Mouse (Mus musculus): ENCODE results near the gene Gde1. TPM values are rescaled to one million over a fixed set of nuclear protein-coding genes. Genes with fewer than 3 reads are reported as not detected.

Gene Gde1
- total RNA-seq, 1 experiment: 57.6 TPM

DNA sequence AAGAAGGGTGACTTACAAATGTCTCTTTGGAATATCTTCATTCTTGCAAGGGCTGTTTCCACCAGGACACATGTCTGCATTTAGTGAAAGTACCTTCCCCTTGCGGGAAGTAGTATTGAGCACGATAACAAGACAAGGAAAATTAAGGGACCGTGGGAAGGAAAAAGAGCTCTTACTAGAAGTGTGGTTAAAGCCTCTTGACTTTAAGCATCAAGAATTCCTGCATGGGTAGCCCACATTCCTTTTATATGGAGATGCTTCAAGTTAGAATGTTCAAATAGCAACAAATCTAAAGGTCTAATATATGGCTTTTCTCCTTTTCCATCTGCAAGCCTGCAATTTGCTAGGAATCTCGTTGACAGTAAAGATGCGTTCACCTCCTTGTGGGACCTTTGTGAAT lies 910 bp upstream of the Gde1 start:
- DNase-seq (ENCODE audit: low read depth, low spot score): no peak
- in situ Hi-C loops (cut with MboI; ENCODE audit: low sequenced_read_pairs in 2 of 2, unreplicated experiment in 2 of 2): no loop called here
- Histone ChIP-seq H3K27ac (ENCODE audit: insufficient read depth, low read depth, low read length, poor library complexity, severe bottlenecking) (no peak overlapping the region), H3K36me3 (ENCODE audit: control insufficient read depth, insufficient read depth, low read length, poor library complexity, severe bottlenecking) (no peaks in the 10 kb centered on the region), H3K4me1 (ENCODE audit: control insufficient read depth in 2 of 2, insufficient read depth in 2 of 2, low read length in 2 of 2, poor library complexity in 1 of 2) (peaks cover 0 to 6% of the 10 kb centered on the region in 2 experiments; a peak in 3 of 4 replicates), H3K9ac (ENCODE audit: insufficient read depth, low read depth, low read length, poor library complexity, severe bottlenecking) (no peak overlapping the region), H3K4me3 (ENCODE audit: insufficient read depth in 1 of 2, low read depth in 1 of 2, low read length in 2 of 2, poor library complexity in 1 of 2, severe bottlenecking in 1 of 2) (no peak overlapping the region), H3K9me3 (ENCODE audit: control insufficient read depth, insufficient read depth, low read depth, low read length) (no peaks in the 10 kb centered on the region)
- TF ChIP-seq HCFC1 (IDR thresholded peaks at IDR 0.05; ENCODE audit: borderline replicate concordance, insufficient read depth, low read length) (no peak), MAFK (IDR thresholded peaks at IDR 0.05; ENCODE audit: insufficient read depth, low read depth, low read length) (no peak), ZNF384 (IDR thresholded peaks at IDR 0.05; ENCODE audit: low read depth, low read length) (no peak), CHD2 (IDR thresholded peaks at IDR 0.05; ENCODE audit: low read depth, low read length) (no peak), ZC3H11A (IDR thresholded peaks at IDR 0.05; ENCODE audit: borderline replicate concordance, low read depth, low read length) (no peak)

DNA sequence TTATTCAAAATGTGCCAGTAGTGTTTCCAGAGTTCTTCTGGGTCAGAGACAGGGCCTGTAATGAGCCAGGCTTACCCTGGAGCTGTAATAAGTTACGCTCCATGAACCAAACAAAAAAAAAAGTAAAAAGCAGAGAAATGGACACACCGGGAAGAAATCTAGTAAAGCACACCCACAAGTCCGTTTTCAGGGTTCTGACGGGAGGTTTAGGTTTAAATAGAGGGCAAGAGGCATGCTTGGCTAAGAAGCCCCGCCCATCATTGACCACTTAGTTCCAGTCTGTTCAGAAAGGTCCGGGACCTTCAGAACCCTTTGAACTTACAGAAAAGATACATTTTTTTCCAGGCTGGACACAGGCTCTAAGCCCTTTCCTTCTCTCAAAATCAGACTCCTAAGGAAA lies 473 bp upstream of the Gde1 start:
- in situ Hi-C loops (cut with MboI; ENCODE audit: low sequenced_read_pairs in 2 of 2, unreplicated experiment in 2 of 2): no loop called here
- TF ChIP-seq ZNF384 (IDR thresholded peaks at IDR 0.05; ENCODE audit: low read depth, low read length) (no peak), MAFK (IDR thresholded peaks at IDR 0.05; ENCODE audit: insufficient read depth, low read depth, low read length) (no peak)
- peak; percentile 34 for DNase-seq (ENCODE audit: low read depth, low spot score)
- Histone ChIP-seq H3K27ac (ENCODE audit: insufficient read depth, low read depth, low read length, poor library complexity, severe bottlenecking) (no peak overlapping the region), H3K9ac (ENCODE audit: insufficient read depth, low read depth, low read length, poor library complexity, severe bottlenecking) (no peak overlapping the region), H3K4me3 (ENCODE audit: insufficient read depth in 1 of 2, low read depth in 1 of 2, low read length in 2 of 2, poor library complexity in 1 of 2, severe bottlenecking in 1 of 2) (no peak overlapping the region), H3K9me3 (ENCODE audit: control insufficient read depth, insufficient read depth, low read depth, low read length) (no peaks in the 10 kb centered on the region), H3K36me3 (ENCODE audit: control insufficient read depth, insufficient read depth, low read length, poor library complexity, severe bottlenecking) (no peaks in the 10 kb centered on the region), H3K4me1 (ENCODE audit: control insufficient read depth in 2 of 2, insufficient read depth in 2 of 2, low read length in 2 of 2, poor library complexity in 1 of 2) (peaks cover 0 to 6% of the 10 kb centered on the region in 2 experiments; a peak in 3 of 4 replicates)

DNA sequence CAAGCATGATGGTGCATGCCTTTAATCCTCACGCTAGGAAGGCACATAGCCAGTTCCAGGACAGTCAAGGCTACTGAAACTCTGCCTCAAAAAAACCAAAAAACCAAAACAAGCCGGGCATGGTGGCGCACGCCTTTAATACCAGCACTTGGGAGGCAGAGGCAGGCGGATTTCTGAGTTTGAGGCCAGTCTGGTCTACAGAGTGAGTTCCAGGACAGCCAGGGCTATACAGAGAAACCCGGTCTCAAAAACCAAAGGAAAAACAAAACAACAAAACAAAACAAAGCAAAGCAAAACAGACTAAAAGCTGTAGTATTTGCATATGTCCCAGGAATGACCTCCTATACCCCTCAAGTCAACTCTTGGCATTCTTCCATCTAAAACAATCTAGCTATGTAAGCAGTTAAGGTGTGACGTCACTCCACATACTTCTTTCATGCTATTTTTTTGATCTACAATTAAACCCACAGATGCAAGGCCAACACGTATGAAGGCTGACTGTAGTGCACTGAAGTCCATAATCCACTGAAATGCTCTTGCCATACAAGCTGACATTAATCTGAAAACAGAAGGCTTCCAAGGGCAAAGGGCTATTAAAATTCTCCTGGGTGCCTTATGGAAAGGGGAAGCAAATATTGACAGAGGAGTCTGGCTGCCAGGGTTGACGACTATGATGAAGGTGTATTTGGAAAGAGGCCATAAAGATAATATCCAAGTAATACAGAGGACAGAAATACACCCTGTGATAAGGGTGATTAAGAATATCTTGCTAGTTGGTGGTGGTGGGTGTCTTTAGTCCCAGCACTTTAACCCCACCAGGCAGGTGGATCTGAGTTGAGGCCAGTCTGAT lies 1.4 kb downstream of the Gde1 start:
- Histone ChIP-seq H3K27ac (ENCODE audit: insufficient read depth, low read depth, low read length, poor library complexity, severe bottlenecking) (no peak overlapping the region), H3K9me3 (ENCODE audit: control insufficient read depth, insufficient read depth, low read depth, low read length) (no peaks in the 10 kb centered on the region), H3K36me3 (ENCODE audit: control insufficient read depth, insufficient read depth, low read length, poor library complexity, severe bottlenecking) (no peaks in the 10 kb centered on the region), H3K4me3 (ENCODE audit: insufficient read depth in 1 of 2, low read depth in 1 of 2, low read length in 2 of 2, poor library complexity in 1 of 2, severe bottlenecking in 1 of 2) (peak overlapping the region; percentile 75 to 76; a peak in 3 of 4 replicates), H3K4me1 (ENCODE audit: control insufficient read depth in 2 of 2, insufficient read depth in 2 of 2, low read length in 2 of 2, poor library complexity in 1 of 2) (peaks cover 0 to 6% of the 10 kb centered on the region in 2 experiments; a peak in 3 of 4 replicates), H3K9ac (ENCODE audit: insufficient read depth, low read depth, low read length, poor library complexity, severe bottlenecking) (peak overlapping the region; percentile 74; the same call in 1 of the 2 replicates)
- in situ Hi-C loops (cut with MboI; ENCODE audit: low sequenced_read_pairs in 2 of 2, unreplicated experiment in 2 of 2): no loop called here
- TF ChIP-seq ZNF384 (IDR thresholded peaks at IDR 0.05; ENCODE audit: low read depth, low read length) (no peak), ZC3H11A (IDR thresholded peaks at IDR 0.05; ENCODE audit: borderline replicate concordance, low read depth, low read length) (no peak), MAFK (IDR thresholded peaks at IDR 0.05; ENCODE audit: insufficient read depth, low read depth, low read length) (no peak), HCFC1 (IDR thresholded peaks at IDR 0.05; ENCODE audit: borderline replicate concordance, insufficient read depth, low read length) (no peak), CHD2 (IDR thresholded peaks at IDR 0.05; ENCODE audit: low read depth, low read length) (no peak)
- no peak for DNase-seq (ENCODE audit: low read depth, low spot score)

DNA sequence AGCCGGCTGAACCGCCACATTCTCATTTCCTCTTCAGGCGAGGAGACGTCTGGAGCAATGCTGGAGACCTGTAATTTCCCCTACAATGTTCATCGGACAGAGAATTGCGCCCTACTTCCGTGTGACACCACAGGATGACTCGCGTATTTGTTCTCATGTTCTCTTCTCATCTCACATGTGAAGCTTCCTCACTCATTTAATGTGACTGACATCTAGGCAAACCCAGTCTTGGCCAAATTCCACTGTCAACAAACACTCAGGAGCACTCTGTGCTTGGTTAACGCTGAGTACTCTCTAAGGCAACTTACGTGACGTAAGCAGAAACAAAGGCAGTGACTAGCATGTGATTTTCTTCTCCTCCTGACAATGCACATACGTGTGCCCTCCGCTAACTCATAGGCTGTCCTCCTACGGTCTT lies 2.4 kb downstream of the Gde1 start:
- TF ChIP-seq MAFK (IDR thresholded peaks at IDR 0.05; ENCODE audit: insufficient read depth, low read depth, low read length): no peak
- TF ChIP-seq CHD2 (IDR thresholded peaks at IDR 0.05; ENCODE audit: low read depth, low read length): no peak
- TF ChIP-seq ZNF384 (IDR thresholded peaks at IDR 0.05; ENCODE audit: low read depth, low read length): no peak
- no peak for TF ChIP-seq ZC3H11A (IDR thresholded peaks at IDR 0.05; ENCODE audit: borderline replicate concordance, low read depth, low read length)
- TF ChIP-seq HCFC1 (IDR thresholded peaks at IDR 0.05; ENCODE audit: borderline replicate concordance, insufficient read depth, low read length): no peak
- in situ Hi-C loops (cut with MboI; ENCODE audit: low sequenced_read_pairs in 2 of 2, unreplicated experiment in 2 of 2): no loop called here
- Histone ChIP-seq H3K36me3 (ENCODE audit: control insufficient read depth, insufficient read depth, low read length, poor library complexity, severe bottlenecking) (peaks cover 4% of the 10 kb centered on the region; the same call in 1 of the 2 replicates), H3K9me3 (ENCODE audit: control insufficient read depth, insufficient read depth, low read depth, low read length) (no peaks in the 10 kb centered on the region), H3K4me3 (ENCODE audit: insufficient read depth in 1 of 2, low read depth in 1 of 2, low read length in 2 of 2, poor library complexity in 1 of 2, severe bottlenecking in 1 of 2) (no peak overlapping the region), H3K9ac (ENCODE audit: insufficient read depth, low read depth, low read length, poor library complexity, severe bottlenecking) (no peak overlapping the region), H3K4me1 (ENCODE audit: control insufficient read depth in 2 of 2, insufficient read depth in 2 of 2, low read length in 2 of 2, poor library complexity in 1 of 2) (peaks cover 0 to 6% of the 10 kb centered on the region in 2 experiments; a peak in 3 of 4 replicates), H3K27ac (ENCODE audit: insufficient read depth, low read depth, low read length, poor library complexity, severe bottlenecking) (no peak overlapping the region)
- no peak for DNase-seq (ENCODE audit: low read depth, low spot score)
